Mouse (Mus musculus) bone marrow macrophage, adult 2 months (primary cell): Measurements from ENCODE around the gene Gpsm2.

ENCODE experiments used
- CTCF ChIP-seq: IDR thresholded peaks from 2 replicates; pipeline ENCODE4 v1.5.1; 2012; ENCODE audit warnings: low read depth, mild to moderate bottlenecking, low read length, moderate library complexity
- POLR2A ChIP-seq: IDR thresholded peaks from 2 replicates; pipeline ENCODE4 v1.6.1; 2012; ENCODE audit warnings: mild to moderate bottlenecking, low read depth, low read length, borderline replicate concordance

- TF ChIP-seq POLR2A (no peak), CTCF (no peak)
Measured at GRCm38 (mm10) chr3:108702789-108703188, 19.3 kb downstream of the Gpsm2 start.
